Mouse (Mus musculus): ENCODE results near the gene Iqsec1. TPM values are rescaled to one million over a fixed set of nuclear protein-coding genes. Genes with fewer than 3 reads are reported as not detected.

The Iqsec1 gene
- polyA plus RNA-seq, 1 experiment from 2014 or later: 16.9 TPM

DNA sequence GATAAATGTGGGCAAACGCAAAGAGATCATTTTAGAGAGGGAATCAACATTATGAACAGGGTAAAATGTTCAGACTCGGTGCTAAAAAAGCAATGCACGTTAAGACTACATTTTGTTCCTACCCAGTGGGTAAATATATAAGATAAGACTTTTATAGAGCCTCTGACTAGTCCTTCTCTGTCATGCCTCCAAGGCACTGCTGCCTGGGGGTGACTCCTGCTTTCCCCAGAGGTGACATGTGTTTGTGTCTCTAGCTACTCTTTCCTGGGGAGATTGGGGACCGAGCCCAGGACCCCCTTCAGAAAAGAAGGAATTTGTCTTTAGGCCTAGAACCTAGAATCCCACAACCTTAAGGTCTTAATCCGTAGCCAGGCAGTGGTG, 365.0 kb downstream of the Iqsec1 start:
- 82% methylated on average over 5 of the region's 5 CpGs for WGBS
- H3K9me3 ChIP-seq: no peaks in the 10 kb centered on the region
- no peaks in the 10 kb centered on the region for H3K27me3 ChIP-seq
- no peak overlapping the region for H3K4me3 ChIP-seq (replicated peaks)
- H3K4me1 ChIP-seq (replicated peaks): peaks cover 12% of the 10 kb centered on the region
- no peak for ATAC-seq
- no peaks in the 10 kb centered on the region for H3K36me3 ChIP-seq
- H3K9ac ChIP-seq (replicated peaks): no peak overlapping the region
- H3K27ac ChIP-seq: no peak overlapping the region
- no peak overlapping the region for H3K4me2 ChIP-seq (replicated peaks)

DNA sequence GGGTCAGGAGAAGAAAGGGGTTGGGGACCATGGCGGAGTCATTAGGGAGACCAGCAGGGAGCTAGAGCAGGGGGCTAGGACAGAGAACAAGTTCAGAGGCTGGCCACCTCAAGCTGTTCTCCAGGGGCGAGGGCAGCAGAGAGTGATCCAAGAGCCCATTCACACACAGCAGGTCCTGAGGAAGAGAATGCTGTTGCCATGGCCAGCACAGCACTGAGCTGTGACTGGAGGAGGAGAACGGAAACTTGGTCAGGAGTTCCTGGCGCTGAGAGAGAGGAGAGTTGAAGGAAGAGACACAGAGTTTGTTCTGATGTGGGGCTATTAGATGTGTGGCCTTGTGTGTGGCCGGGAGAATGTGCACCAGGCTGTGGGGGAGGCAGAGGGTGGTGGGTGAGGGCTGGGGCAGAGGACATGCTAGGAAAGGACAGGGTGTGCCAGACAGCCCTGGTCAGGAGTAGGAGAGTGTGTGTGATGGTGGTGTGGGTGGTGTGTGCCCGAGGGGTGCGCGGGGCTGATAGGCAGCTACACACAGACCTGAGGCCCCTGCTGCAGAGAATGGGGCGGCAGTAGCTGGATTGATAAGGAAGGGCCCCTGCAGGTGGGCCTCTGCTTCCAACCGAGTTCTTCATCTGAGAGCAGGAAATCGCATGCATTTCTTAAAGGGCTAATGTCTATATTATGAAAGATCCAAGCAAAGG, 365.6 kb downstream of the Iqsec1 start:
- 41% methylated on average over 11 of the region's 11 CpGs for WGBS
- H3K4me3 ChIP-seq (replicated peaks): no peak overlapping the region
- no peaks in the 10 kb centered on the region for H3K36me3 ChIP-seq
- H3K4me1 ChIP-seq (replicated peaks): peaks cover 12% of the 10 kb centered on the region
- H3K4me2 ChIP-seq (replicated peaks): no peak overlapping the region
- no peak overlapping the region for H3K9ac ChIP-seq (replicated peaks)
- no peaks in the 10 kb centered on the region for H3K9me3 ChIP-seq
- no peak overlapping the region for H3K27ac ChIP-seq
- ATAC-seq: no peak
- no peaks in the 10 kb centered on the region for H3K27me3 ChIP-seq

DNA sequence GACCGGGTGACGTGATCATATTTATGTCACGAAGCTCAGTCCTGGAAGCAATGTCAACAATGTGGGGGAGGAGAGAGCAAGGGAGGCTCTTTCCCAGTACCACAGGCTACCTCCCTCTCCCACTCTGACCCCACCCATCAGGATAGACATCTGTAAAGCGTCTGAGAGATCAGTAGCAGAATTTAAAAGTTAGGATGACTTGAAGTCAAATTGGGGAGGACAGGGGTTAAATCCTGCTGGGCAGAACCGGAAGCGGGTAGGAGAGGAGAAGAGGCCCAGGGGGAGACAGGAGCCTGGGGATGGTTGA, 366.9 kb downstream of the Iqsec1 start:
- no peaks in the 10 kb centered on the region for H3K36me3 ChIP-seq
- no peaks in the 10 kb centered on the region for H3K27me3 ChIP-seq
- no peak for ATAC-seq
- no peak overlapping the region for H3K27ac ChIP-seq
- WGBS: 82% methylated on average over 6 of the region's 6 CpGs
- no peak overlapping the region for H3K9ac ChIP-seq (replicated peaks)
- H3K4me3 ChIP-seq (replicated peaks): no peak overlapping the region
- no peaks in the 10 kb centered on the region for H3K9me3 ChIP-seq
- peaks cover 12% of the 10 kb centered on the region for H3K4me1 ChIP-seq (replicated peaks)
- no peak overlapping the region for H3K4me2 ChIP-seq (replicated peaks)

DNA sequence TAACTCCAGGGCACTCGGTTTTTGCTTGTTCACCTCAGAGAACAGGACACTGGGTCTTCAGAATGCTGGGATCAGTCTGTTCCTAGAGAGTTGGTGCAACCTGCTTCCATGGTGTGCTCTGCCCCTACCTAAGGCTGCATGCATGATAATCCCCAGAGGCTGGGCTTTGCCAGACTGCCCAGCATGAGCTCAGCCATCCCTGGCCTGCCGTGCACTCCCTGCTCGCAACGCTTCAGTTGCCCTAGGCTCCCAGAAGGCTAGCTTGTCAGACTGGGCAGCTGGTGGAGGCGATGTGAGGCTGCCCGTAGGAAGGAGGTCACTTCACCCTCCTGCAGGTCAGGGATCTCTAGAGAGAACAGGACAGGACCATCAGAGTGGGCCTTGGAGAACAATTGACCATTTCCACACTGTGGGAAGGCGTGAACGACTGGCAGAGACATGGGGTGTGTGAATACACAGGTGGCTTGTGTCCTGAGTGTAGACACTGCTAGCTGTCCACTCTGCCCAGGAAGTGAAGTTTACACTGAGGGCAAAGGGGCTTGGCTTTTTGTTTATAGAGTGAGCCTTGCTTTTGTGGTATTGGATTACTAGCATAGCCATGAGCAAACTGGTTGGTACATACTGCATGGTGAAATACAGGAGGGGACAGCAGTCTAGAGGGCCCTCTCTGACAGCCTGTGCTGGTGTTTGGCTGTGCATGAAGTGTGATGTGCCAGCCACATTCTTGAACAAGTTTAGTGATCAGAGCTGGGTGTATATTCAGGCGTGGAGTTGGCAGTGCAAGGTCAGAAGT, 367.5 kb downstream of the Iqsec1 start:
- Histone ChIP-seq H3K9me3 (no peaks in the 10 kb centered on the region), H3K4me2 (replicated peaks) (no peak overlapping the region), H3K9ac (replicated peaks) (peak overlapping the region; percentile 14; the same call in 1 of the 2 replicates), H3K27ac (no peak overlapping the region), H3K36me3 (no peaks in the 10 kb centered on the region), H3K4me3 (replicated peaks) (no peak overlapping the region), H3K27me3 (no peaks in the 10 kb centered on the region), H3K4me1 (replicated peaks) (peaks cover 12% of the 10 kb centered on the region)
- 39% methylated on average over 9 of the region's 9 CpGs for WGBS
- no peak for ATAC-seq

DNA sequence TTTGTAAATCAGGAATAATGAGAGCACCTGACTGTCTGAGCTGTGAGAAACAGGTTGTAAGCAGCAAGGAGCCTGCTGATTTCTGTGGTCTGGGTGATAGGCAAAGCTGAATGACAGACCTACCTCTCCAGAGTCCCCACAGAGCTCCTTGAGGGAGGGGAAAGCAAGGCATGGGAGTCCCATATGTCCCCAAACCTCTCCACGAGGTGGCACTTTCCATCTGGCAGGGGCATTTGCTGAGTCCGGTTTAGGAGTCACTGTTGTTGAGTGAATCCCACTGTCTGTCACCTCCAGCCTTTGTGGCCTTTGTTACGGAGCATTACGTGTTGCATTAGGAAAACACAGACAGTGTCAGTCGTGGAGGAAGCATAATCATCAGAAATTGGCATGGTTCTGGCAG, 368.5 kb downstream of the Iqsec1 start:
- Histone ChIP-seq H3K9me3 (no peaks in the 10 kb centered on the region), H3K27ac (no peak overlapping the region), H3K36me3 (no peaks in the 10 kb centered on the region), H3K4me3 (replicated peaks) (no peak overlapping the region), H3K4me1 (replicated peaks) (peaks cover 12% of the 10 kb centered on the region), H3K4me2 (replicated peaks) (no peak overlapping the region), H3K27me3 (no peaks in the 10 kb centered on the region), H3K9ac (replicated peaks) (no peak overlapping the region)
- ATAC-seq: no peak
- 75% methylated on average over 5 of the region's 5 CpGs for WGBS

DNA sequence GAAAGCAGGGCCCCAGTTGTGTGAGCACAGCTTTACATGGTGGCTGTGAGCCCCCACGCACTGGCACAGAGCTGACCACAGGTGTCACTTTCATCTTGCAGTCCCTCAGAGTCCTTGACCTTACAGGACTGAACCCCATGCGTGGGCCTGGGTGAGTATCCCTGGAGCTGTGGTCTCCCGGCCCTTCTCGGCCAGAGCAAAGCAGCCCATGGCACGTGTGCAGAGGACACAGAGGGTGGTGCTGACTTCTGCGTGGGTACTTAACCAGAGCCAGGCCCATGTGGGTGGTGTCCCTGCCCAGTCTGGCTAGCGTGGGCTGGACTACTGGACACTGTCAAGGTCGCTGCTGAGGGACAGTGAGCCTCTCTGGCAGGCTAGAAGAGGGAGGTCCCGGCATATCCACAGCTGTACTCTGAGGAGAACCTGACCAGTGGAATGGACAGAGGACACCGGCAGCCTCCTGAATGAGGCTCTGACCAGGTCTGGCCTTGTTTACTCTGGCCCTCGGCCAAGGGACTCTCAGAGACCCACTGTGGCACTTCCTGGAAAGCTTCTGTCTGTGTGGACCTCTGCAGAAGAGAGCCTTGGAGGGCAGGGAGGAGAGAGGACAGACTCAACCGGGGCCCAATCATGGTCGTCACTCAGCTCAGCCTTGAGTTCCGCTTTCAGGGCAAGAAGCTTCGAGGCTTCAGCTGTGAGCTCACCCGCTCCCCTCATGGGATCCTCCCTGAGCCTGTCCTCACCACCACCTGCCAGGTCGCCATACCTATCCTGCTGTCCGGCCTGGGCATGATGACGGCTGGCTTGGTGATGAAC, 369.5 kb downstream of the Iqsec1 start:
- no peak for ATAC-seq
- Histone ChIP-seq H3K27me3 (no peaks in the 10 kb centered on the region), H3K4me2 (replicated peaks) (no peak overlapping the region), H3K36me3 (no peaks in the 10 kb centered on the region), H3K27ac (no peak overlapping the region), H3K9me3 (no peaks in the 10 kb centered on the region), H3K4me3 (replicated peaks) (no peak overlapping the region), H3K4me1 (replicated peaks) (peaks cover 12% of the 10 kb centered on the region), H3K9ac (replicated peaks) (no peak overlapping the region)
- 86% methylated on average over 19 of the region's 19 CpGs for WGBS

DNA sequence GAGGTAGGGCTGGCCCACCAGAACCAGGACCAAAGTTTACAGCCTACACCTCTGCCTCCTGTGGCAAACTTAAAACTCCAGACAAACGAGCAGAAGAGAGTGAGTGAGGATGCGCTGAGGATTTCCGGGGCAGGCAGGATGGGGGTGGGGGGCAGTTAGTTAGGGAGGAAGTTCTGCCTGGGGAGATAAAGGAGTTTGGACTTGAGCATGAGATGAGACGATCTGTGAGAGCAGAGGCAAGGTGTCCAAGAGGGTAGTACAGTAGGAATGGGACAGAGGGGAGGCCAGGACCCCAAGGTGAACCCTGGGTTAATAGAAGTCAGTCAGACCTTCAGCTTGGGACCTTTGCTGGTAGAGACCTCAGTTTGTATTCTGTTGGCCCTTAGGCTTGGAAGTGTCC, 370.2 kb downstream of the Iqsec1 start:
- WGBS: 90% methylated on average over 4 of the region's 4 CpGs
- no peak for ATAC-seq
- no peak overlapping the region for H3K9ac ChIP-seq (replicated peaks)

DNA sequence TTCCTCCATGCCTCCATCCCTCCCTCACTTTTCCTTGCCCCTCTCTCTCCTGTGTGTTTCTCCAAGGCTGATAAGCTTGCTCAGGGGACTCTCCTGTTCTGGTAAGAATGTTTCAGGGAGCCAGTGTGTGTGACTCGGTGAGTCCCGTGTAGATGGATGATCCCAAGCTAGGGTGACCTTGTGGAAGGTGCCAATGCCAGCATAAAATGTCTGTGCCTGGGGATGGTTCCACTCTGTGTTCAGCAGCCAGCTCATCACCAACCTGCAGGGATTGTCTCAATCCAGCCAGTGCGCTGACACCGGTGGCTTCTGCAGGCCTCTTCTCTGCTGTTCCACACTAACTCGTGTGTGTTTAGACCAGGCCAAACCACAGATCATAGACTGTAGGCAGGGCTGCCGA, 372.0 kb downstream of the Iqsec1 start:
- H3K36me3 ChIP-seq: no peaks in the 10 kb centered on the region
- no peaks in the 10 kb centered on the region for H3K27me3 ChIP-seq
- ATAC-seq: no peak
- no peak overlapping the region for H3K9ac ChIP-seq (replicated peaks)
- peaks cover 5% of the 10 kb centered on the region for H3K4me1 ChIP-seq (replicated peaks)
- no peaks in the 10 kb centered on the region for H3K9me3 ChIP-seq
- H3K4me3 ChIP-seq (replicated peaks): no peak overlapping the region
- H3K27ac ChIP-seq: no peak overlapping the region
- WGBS: 88% methylated on average over 6 of the region's 6 CpGs
- H3K4me2 ChIP-seq (replicated peaks): no peak overlapping the region

More for the DNA sequence above, 370.2 kb downstream of the Iqsec1 start:
- H3K9me3 ChIP-seq: no peaks in the 10 kb centered on the region
- no peak overlapping the region for H3K4me3 ChIP-seq (replicated peaks)
- H3K4me2 ChIP-seq (replicated peaks): no peak overlapping the region
- H3K27me3 ChIP-seq: no peaks in the 10 kb centered on the region
- H3K4me1 ChIP-seq (replicated peaks): peaks cover 12% of the 10 kb centered on the region
- no peaks in the 10 kb centered on the region for H3K36me3 ChIP-seq
- no peak overlapping the region for H3K27ac ChIP-seq

DNA sequence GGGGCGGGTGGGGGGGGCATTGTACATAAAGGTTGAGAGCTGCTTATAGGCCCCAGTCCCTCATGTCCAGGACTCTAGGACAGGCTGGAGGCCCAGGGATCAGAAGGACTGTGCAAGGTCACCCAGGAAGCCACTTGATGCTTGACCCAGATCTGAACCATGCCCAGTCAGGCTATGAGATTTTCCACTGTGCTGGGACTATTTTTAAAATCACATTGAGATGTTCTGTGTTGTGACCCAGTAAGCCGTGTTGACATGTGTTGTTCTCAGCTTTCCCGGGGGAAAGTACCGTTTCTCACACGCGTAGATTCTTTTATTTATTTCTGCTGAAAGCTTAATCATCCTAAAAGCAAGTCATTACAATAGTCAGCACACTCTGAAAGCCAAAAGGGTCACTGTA, 372.5 kb downstream of the Iqsec1 start:
- Histone ChIP-seq H3K36me3 (no peaks in the 10 kb centered on the region), H3K27me3 (no peaks in the 10 kb centered on the region), H3K9me3 (no peaks in the 10 kb centered on the region), H3K9ac (replicated peaks) (no peak overlapping the region), H3K27ac (no peak overlapping the region), H3K4me3 (replicated peaks) (no peak overlapping the region), H3K4me2 (replicated peaks) (no peak overlapping the region), H3K4me1 (replicated peaks) (peaks cover 5% of the 10 kb centered on the region)
- no peak for ATAC-seq
- WGBS: 80% methylated on average over 6 of the region's 6 CpGs

DNA sequence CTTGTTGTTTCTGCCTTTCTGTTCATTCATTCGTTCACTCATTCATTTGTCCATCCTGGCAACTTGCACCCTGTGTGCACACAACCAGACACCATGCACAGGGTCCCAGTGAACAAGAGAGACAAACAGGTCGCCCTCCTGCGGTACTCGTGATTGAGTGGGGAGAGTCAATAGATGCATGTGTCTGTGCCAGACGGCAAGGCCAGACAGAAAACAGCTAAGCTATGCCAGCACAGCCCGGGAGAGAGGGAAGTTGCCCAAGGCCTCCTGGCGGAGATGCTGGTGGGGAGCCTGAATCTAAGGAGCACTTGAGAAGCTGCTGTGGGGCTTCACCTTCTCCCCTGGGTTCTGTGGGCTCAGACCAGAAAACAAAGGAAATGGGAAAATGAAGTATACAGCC, 373.1 kb downstream of the Iqsec1 start:
- ATAC-seq: no peak

DNA sequence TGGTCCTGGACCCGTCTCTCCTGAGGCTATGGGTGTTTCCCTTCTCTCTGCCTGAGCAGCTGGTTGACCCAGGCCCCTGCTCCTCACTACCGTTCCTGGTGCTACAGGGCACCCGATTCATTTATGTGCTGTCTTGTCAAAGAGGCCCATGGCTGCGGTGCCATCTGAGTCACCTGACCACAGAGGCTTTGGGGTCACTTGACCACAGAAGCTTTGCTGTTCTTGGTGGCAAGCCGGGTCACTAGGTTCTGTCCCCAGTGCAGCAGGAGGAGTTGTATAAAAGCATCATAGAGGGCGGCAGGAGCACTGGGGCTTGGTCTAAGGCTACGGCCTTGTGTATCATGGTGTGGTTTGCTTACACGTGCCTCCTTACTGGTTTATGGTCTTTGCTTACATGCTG, 375.2 kb downstream of the Iqsec1 start:
- Histone ChIP-seq H3K9me3 (no peaks in the 10 kb centered on the region), H3K36me3 (no peaks in the 10 kb centered on the region), H3K4me1 (replicated peaks) (no peaks in the 10 kb centered on the region), H3K4me3 (replicated peaks) (no peak overlapping the region), H3K9ac (replicated peaks) (no peak overlapping the region), H3K4me2 (replicated peaks) (no peak overlapping the region), H3K27ac (no peak overlapping the region), H3K27me3 (no peaks in the 10 kb centered on the region)
- WGBS: 87% methylated on average over 8 of the region's 8 CpGs
- ATAC-seq: no peak

More for the DNA sequence above, 373.1 kb downstream of the Iqsec1 start:
- Histone ChIP-seq H3K9me3 (no peaks in the 10 kb centered on the region), H3K27ac (no peak overlapping the region), H3K4me2 (replicated peaks) (no peak overlapping the region), H3K27me3 (no peaks in the 10 kb centered on the region), H3K4me3 (replicated peaks) (no peak overlapping the region), H3K9ac (replicated peaks) (no peak overlapping the region), H3K36me3 (no peaks in the 10 kb centered on the region), H3K4me1 (replicated peaks) (no peaks in the 10 kb centered on the region)
- whole genome bisulfite sequencing: 75% methylated on average over 7 of the region's 7 CpGs

DNA sequence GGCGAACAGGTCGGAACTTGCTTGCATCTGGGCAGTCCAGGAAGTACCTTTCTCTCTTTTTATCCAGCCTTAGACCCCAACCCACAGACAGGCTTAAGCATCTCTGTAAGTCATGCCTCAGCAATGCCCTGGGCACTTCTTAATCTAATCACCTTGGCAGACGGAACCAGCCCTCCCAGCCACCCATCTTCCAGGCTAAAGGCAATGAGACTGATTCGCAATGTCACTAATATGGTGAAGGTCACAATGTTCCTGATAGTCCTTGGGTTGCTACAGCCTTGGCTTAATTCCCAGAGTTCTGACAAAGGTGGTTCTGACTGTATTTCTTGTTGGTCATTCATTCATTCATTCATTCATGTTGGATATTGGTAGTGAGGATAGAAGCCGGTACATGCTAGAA, 378.2 kb downstream of the Iqsec1 start:
- H3K27me3 ChIP-seq: peaks cover 8% of the 10 kb centered on the region
- H3K4me3 ChIP-seq (replicated peaks): no peak overlapping the region
- 88% methylated on average over 5 of the region's 5 CpGs for WGBS
- H3K9ac ChIP-seq (replicated peaks): no peak overlapping the region
- no peaks in the 10 kb centered on the region for H3K36me3 ChIP-seq
- H3K9me3 ChIP-seq: no peaks in the 10 kb centered on the region
- no peak overlapping the region for H3K4me2 ChIP-seq (replicated peaks)
- H3K4me1 ChIP-seq (replicated peaks): peaks cover 10% of the 10 kb centered on the region
- ATAC-seq: no peak
- no peak overlapping the region for H3K27ac ChIP-seq

All from midbrain, embryonic 13.5 days (tissue).